Mouse (Mus musculus): ENCODE measurements around the gene Mkln1.

- no peak for TF ChIP-seq EP300 (IDR thresholded peaks at IDR 0.05; ENCODE audit: low read depth)
- TF ChIP-seq CTCF (IDR thresholded peaks at IDR 0.05; ENCODE audit: low read depth) = no peak
Observed at GRCm38 (mm10) chr6:31425428-31425827, 26.9 kb downstream of the Mkln1 start.

Data from heart, postnatal 0 days (tissue).